Mouse (Mus musculus) adrenal gland, adult 8-10 months (tissue): ENCODE data around the gene Flt3. TPM values are rescaled to one million over a fixed set of nuclear protein-coding genes. Genes with fewer than 3 reads are reported as not detected.
A peak's percentile ranks its signal among the peaks of the same experiment; 100 is the strongest.

Experiments used
- DNase-seq: peaks from one replicate; pipeline ENCODE4 v3.0.0; 2022
- total RNA-seq, 4 experiments: library from RNA; stranded (reverse); gene quantifications; 2 replicates each; pipeline ENCODE4 v1.2.4; 2022

Flt3 gene
- under 1 TPM; 0.49 to 0.93 (median 0.67) TPM for total RNA-seq

DNA sequence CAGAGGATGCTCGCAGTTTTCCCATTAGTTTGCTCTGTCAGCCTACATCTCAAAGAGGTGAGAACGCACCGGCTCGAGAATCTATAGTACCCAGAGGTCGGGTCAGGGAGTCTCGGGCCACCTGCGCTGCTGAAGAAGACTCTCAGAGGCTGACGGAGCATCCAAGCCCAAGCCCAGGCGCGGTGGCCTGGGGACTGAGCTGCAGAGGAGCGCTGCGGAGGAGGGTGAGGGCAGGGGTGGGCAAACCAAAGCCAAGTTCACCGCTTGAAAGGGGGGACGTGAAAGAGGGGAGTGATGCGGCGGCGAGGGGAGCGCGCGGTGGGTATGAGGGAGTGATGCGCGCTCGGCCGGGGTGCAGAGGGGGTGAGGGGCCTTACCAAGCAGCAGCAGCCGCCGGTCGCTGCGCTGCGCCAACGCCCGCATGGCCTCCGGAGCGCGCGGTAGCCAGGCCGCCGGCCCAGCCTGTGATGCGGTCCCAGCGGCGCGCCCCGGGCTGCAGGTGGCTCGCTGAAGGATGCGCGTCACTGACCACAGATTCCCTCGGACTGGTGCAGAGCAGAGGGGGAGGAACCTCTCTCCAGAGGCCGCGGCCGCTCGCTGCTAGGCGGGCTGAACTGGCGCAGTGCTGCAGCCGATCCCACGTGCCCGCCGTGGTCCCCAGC lies at the start of gene Flt3:
Gene Flt3 (minus strand): TSS at position 647 of the 662 bp plus-strand sequence.
- no peak for DNase-seq

DNA sequence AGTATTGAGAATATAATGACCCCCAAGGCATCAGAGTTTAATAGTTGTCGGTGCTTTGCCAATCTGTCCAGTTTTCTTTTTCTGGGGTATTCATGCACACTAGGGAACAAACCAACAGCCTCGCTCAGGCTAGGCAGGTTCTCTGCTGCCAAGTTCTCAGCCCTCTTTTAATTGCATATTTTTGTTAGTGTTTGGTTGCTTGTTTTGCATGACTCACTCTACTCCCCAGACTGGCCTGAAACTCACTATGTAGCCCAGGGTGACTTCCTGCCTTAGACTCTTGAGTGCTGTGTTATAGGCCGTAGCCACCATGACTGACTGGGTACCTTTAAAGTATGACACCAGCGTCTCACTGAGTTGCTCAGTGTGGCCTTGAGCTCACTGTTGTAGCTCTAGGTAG lies 48.6 kb upstream of the Flt3 start:
- DNase-seq = no peak

DNA sequence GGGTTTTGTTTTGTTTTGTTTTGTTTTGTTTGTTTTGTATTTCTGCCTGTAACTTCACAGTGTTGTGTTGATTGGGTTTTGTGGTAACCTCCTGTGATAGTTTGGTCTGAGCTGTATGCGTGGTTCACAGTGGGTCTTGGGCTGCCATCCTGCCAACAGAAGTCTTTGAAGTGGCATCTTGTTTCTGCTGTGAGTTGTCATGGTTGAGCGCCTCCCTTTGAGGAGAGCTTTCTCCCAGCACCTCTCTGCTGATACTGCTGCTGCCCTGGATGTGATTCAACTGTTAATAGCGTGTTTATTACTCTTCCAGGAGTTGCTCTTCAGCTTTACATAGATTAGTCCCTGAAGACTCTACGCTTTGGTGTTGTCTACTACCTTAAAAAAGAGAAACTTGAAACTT lies 48.2 kb upstream of the Flt3 start:
- no peak for DNase-seq

DNA sequence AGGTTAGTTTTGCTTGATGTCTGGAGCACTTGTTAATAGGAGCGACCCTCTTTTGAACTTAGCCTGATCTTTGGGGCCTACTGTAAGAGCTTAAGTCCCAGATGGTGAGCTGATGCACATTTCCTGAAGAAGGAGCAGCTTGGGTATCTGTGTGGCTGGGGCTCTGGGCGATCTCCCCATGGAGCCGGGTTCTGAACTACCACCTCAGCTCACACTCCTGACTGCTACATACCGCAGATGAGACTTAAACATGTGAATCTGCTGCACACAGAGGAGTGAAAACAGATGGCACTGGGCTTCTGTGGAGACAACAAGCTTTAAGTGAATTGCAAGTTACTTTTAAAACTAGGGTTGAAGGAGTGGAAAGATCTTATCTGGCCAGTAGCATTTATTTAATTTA lies 45.0 kb upstream of the Flt3 start:
- DNase-seq = no peak

DNA sequence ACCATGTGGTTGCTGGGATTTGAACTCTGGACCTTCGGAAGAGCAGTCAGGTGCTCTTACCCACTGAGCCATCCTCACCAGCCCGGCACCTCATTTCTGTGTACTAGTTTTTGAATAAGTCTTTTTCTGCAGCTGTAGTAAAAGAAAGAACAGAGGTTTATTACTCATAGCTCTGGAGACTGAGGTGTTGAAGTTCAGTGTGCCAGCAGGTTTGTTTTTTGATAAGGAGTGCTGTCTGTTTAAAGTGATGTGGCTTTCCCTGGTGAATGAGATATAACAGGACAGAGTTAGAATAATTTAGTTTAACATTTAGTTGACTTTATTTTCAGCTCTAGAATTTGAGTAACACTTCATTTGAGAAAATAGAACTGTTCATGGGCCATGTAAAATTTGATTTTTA lies 44.5 kb upstream of the Flt3 start:
- no peak for DNase-seq

DNA sequence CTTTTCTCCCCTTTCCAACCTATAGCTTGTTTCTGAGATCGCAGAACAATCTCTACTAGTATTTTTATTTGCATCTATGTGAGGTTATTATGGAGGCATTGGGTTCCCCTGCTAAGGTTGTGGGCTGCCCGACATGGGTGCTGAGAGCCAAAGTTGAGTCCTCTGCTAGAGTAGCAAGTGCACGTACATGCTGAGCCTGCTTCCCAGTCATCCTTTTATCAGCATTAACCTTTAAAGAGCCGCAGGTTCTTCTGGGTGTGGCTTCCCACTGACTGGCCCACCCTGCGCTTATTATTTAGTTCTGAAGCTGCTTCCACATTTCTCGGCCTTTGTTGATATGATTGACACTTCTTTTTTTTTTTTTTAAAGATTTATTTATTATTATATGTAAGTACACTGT lies 44.0 kb upstream of the Flt3 start:
- no peak for DNase-seq

DNA sequence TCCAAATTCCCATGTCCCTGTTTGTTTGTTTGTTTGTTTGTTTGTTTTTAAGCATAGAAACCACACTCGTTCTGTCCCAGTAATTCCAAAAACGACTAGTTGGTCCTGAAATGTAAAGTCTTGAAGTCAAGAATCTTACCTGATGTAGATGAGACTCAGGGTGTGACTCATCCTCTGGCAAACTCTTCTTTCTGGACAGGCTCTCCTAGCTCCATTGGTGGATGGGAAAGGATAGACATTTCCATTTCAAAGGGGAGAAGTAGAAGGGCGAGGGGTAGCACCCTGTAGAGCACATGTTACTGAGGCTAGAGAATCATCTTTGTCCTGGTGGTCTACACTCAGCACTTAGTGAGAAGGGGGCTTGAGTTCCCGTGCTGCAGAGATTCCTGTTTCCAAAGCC lies 42.5 kb upstream of the Flt3 start:
- DNase-seq = no peak

DNA sequence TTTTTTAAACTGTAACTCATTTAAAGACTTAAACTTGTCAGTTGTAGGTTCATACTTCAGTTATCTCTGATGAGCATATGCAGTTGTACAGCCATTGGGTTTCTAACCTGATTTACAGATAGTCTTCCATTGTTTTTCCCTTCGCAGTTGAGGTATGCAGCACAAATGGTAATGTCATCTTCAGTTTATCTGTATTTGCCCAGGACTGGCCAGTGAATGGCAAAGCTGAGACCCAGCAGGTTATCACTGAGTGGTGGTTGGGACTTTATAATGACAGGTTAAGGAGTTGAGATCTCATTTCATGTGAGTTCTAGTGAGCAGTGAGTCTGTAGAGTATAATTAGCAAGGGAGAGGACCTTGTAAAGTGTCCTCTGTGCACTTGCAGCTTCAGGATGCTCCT lies 41.7 kb upstream of the Flt3 start:
- no peak for DNase-seq

DNA sequence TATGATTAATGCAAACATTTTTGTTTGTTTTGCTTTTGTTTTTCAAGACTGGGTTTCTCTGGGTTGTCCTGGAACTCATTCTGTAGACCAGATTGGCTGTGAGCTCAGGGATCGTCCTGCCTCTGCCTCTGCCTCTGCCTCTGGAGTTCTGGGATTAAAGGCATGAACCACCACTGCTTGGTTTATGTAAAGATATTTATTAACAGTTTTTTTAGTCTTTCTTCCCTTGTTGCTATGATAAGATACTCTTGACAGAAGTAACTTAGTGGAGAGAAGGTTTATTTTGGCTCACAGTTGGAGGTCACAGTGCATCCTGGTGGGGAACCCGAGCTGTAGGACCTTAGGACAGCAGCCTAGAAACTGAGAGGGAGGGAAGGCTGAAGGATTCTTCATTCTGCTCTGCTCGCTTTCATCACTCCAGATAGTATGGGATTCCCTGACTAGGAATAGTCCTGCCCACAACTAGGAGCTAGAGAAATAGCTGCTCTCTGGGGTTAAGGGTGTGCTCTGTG lies 40.8 kb upstream of the Flt3 start:
- DNase-seq = no peak

DNA sequence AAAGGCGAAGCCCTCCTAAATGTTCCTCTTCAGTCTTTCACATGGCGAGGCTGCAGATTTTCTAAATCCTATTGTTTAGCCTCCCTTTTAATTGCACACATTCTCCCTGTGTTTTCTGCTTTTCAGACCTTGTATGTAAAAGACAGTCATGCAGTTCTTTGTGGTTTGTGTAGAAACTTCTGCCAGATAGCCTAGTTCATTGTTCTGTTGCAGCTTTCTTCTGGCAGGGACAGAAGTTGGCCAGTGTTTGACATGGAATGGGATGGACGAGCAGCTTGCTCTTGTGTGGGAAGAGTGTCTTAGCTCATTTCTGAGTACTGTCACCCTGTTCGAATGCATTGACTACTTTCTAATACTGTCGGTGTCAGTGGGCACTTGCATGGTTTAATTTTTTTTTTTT lies 36.2 kb upstream of the Flt3 start:
- no peak for DNase-seq

DNA sequence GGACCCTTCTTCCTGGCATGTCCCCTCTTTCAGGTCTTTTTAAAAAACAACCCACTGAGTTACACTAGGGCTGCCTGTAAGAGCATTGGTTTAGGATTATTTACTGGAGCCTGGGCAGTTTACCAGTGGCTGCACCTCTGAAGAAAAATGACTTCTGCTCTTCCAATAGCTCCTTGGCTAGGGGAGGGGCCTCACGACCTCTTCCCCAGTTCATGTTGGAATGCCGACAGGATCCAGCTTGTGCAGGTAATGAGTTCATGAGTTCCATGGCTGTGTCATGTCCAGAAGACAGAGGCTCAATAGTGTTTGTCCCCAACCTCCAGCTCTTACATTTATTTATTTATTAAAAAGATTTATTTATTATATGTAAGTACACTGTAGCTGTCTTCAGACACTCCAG lies 35.5 kb upstream of the Flt3 start:
- no peak for DNase-seq

DNA sequence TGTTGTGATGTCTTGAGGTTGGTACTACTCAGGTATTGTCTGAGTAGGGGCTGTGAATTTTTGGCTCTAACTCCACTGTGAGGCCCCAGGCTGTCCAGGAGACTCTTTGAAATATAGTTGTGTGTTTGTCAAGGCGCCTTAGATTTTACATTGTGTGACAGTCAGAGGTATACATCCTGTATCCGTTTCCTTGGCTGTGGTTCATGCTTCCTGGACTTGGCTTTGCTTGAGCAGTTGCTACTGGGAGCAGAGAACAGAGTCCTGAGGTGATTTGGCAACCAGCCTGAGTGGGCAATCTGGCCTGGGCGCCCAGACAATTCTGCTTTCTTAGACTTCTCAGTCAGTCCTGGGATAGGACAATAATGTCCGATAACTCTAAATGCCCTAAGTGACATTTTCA lies 34.9 kb upstream of the Flt3 start:
- DNase-seq = no peak

DNA sequence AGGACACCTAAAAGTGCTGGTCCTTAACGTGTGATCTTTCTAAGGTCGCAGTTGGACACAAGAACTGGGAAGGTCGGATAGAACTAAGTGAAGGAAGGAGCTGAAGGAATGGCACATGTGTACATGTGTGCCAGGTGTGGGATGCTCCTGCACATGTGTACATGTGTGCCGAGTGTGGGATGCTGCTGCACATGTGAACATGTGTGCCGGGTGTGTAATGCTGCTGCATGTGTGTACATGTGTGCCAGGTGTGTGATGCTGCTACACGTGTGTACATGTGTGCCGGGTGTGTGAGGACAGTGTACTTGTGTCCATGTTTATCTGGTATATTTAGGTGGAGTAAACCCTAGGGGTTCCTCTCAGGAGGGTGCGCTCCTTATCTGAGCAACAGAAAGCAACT lies 32.6 kb upstream of the Flt3 start:
- no peak for DNase-seq

DNA sequence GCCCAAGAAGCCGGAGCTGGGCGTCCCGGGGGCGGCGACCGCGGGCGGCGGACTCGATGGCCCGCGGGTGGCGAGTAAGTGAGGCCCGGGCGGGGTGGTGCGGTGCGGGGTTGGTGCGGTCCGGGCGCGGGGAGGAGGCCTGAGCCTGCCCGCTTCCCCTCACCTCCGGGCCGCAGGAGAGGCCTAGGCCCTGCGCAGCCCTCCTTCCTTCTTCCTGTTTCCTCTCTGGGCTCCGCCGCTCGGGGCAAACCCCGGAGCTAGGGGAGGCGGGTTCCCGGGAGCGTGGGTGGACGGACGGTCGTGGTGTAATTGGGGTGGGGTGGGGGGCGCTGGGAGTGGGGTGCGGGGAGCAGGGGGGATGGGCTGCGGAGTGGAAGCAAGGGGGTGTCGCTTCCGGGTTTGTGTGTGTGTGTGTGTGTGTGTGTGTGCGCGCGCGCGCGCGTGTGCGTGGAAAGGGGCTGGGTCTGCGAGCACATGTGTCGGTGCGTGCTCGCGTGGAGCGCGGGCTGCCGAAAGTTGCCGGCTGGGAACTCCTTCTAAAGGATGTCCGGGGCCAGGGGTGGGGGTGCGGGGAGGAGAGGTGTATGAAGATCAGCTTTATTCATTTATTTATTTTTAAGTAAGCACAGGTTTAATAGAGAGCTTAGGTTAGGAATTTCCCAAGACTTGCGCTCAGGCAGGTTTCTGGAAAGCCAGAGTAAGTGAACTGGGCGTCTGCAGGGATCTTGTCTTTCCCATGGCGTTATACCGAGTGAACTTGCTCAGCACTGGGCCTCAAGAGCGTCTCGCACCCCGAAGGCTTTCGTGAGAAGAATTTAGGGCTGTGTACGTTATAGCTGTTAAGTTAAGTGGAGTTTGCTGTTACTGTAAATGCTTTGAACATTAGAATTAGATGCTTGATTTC lies 30.9 kb upstream of the Flt3 start:
- DNase-seq = peak; percentile 69

DNA sequence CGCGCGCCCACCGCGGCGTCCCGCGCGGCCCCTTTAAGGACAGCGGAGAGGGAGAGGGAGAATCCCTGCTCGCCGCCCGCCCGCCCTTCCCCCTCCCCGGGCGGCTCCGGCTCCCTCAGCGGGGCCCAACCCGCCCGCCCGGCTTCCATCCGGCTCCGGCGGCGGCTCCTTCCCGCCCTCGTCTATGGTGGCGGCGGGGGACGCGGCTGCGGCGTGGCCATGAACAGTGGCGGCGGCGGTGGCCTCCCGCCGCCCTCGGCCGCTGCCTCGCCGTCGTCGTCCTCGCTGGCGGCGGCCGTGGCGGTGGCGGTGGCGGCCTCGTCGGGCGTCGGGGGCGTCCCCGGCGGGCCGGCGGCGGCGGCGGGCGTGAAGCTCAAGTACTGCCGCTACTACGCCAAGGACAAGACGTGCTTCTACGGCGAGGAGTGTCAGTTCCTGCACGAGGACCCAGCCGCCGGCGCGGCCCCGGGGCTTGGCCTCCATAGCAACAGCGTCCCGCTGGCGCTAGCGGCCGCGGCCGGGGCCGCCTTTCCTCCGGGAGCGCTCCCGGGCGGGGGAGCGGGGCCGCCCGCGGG lies 30.2 kb upstream of the Flt3 start:
- DNase-seq = peak; percentile 36

DNA sequence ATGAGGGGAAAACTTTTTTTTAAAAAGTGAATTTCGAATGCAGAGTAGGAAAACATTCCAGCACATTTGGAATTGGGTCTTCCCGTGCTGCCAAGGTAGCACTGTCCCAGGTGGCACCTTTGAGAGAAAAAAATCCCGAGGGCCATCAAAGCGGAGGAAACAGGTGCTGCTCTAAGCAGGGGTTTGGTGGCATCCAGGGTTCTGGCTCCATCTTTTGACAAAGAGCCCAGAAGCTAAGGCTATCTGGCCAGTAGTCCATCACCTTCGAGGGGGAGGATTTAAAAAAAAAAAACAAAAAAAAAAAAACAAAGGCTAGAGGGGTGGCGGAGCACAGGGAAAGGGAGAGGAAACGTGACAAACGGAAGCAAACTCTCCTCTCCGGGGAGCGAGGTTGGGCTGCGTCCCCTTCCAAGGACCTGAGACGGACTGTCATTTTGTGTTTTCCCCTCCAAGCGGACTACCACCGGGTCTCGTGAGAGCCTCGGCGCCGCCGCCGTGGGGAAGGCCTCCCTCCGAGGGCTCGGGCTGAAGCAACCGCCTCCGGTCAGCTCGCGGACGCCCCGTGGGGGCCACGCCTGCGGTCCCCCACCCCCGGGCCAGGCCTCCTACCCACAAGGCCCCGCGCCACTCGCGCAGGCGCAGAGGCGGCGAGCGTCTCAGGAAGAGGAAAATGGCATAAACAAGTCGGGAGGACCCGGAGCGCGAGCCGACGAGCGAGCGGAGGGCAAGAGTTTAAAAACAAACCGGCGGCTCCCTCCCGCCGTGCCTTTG lies 29.4 kb upstream of the Flt3 start, which contains the start of gene Pan3:
Gene Pan3 (plus strand): TSS at position 627 of the 771 bp plus-strand sequence.
- peak; percentile 92 for DNase-seq

DNA sequence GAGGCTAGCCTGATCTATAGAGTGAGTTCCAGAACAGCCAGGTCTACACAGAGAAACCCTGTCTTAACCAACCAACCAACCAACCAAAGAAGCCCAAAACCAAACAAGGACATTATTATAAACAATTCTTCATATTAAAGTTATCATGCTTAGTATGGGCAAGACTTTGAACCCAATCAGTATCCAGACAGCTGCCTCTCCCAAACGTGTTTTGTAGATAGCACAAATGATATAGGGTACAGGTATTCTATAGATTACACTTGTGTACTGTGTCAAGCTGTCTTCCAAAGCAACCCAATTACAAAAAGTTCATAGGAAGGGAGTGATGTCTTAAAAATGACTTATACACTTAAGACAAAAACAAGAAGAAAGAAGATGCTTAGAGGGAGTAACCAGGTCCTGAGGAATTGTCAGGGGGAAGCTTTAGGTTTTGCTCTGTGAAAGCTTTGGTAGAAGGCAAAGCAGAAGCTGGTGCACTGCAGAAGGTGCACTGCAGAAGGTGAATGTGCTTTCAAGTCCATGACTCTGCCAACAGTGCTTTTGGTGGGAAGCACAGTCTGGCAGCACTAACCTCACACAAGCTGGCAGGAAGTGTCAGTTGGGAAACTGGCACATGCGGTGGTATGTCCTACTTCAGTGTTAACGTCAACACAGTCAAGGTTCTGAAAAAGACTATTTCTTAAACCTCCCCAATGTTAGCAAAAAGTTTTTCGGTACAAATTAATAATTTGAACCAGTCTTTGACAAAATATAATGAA lies 25.9 kb upstream of the Flt3 start:
- DNase-seq = no peak

DNA sequence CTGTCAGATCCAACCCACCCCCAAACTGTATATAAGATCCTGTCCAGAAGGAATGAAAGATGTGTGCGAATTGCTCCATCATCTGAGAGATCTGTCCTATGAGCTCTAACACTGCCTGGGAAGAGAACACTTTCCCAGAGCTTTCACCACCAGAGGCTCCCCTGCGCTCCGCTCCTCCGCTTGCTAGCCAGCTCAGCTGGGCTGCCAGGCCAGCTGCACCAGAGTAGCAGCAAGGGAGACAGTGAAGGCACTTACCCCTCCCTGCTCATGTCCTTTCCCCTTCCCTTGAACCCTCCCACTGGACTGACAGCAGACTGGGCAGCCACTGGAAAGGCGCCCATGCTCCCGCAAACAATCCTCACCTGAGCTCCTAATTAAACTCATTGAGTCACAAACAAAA lies 23.3 kb upstream of the Flt3 start:
- no peak for DNase-seq

DNA sequence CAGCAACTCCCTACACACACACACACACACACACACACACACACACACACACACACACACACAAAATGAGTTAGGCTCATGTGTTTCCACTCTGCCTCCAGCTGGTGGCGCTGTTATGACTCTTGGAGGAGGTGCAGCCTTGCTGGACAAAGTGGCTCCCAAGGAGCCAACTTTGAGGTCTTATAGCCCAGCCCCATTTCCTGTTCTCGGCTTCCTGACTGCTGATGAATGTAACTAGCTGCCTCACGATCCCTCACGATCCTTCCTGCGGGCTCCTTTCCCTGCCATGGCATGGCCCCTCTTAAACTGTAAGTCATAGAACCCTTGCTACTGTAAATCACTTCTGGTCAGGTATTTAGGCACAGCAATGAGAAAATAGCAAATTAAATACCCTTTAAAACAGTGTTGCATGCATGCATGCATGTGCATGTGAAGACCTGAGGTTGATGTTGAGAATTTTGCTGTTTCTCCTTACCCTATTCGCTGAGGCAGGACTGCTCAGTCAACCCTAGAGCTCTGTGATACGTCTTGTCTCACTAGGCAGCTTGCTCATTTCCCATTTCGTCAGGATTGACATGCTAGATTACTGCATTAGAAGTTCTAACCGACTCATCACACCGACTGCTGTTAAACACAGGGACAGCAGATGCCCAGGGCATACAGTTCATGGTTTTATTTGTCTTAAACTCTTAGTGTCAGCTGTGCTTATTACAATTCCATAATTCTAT lies 18.3 kb upstream of the Flt3 start:
- DNase-seq = no peak

DNA sequence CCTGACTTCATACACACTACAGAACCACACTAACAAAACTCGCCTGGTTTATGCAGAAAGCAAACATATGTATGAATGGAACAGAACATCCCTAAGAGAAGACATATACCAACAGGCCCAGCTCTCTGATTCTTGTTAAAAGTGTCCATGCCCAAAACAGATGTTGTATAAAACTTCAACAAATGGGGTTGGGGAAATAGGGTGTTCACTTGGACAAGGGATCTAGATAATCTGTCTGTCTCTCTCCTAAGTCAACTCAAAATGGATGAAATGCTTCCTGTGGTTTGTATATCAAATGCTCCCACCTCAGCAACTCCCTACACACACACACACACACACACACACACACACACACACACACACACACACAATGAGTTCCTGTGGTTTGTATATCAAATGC lies 17.7 kb upstream of the Flt3 start:
- no peak for DNase-seq

DNA sequence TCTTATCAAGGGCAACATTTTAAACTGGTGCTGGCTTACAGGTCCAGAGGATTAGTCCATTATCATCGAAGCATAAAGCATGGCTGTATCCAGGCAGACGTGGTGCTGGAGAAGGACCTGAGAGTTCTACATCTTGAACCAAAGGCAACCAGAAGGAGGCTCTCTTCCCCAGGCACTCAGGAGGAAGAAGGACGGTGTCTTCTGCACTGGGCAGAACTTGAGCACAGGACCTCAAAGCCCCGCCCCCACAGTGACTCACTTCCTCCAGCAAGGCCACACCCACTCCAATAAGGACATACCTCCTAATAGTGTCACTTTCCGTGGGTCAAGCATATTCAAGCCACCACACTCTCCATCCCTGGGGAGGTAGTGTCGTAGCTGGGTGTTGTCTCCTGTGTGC lies 10.3 kb upstream of the Flt3 start:
- no peak for DNase-seq
